Mouse (Mus musculus) liver, adult 2 months (tissue): ENCODE measurements at regions not wholly inside any gene's neighbourhood (a gene's known extent, or its start where the extent isn't known, plus 50 kb on each side); places are given as distances from the start of the nearest gene placed in this dataset.

ENCODE experiments used
- CTCF ChIP-seq: fragments of 200-500 bp; IDR thresholded peaks from 2 replicates; pipeline ENCODE4 v1.5.1; 2011; ENCODE audit warnings: low read depth, low read length, control low read depth
- POLR2A ChIP-seq: fragments of 200-500 bp; IDR thresholded peaks from 2 replicates; pipeline ENCODE4 v1.6.1; 2011; ENCODE audit warnings: low read length, control low read depth; ENCODE audit not compliant: insufficient read depth; ENCODE audit errors: extremely low read depth

DNA sequence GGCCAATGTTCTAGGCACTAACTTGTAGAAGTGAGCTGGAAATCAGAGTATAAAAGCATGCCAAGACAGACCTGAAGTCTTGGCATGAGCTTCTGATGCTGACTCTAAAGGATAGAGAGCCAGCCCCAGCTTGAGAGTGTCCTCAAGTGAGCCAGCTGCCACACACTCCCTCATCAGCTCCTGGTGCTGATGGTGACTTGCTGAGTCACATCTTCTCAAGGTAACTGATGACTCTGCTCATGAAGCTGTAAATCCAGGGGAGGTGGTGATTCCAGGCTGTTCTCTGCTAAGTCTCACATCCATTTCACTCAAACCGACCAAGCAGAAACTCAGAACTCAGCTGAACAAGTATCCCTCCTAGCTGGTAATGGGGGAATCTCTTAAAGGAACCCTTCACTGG lies 161.6 kb downstream of the Prdm2 start:
- TF ChIP-seq POLR2A (no peak), CTCF (no peak)
